Mouse (Mus musculus) adrenal gland, postnatal 36 days (tissue): ENCODE results near the gene Mllt6. TPM values are rescaled to one million over a fixed set of nuclear protein-coding genes. Genes with fewer than 3 reads are reported as not detected.

Source experiments
- DNase-seq, 2 experiments: peaks; one replicate each; pipeline ENCODE4 v3.0.0; 2021; ENCODE audit warnings: mixed read lengths in 1 of 2
- total RNA-seq, 2 experiments: library from RNA; stranded (reverse); gene quantifications; 2 replicates each; pipeline ENCODE4 v1.2.3; 2021

Gene Mllt6
- total RNA-seq, 2 experiments from 2014 or later: 38.6 to 41.5 TPM

DNA sequence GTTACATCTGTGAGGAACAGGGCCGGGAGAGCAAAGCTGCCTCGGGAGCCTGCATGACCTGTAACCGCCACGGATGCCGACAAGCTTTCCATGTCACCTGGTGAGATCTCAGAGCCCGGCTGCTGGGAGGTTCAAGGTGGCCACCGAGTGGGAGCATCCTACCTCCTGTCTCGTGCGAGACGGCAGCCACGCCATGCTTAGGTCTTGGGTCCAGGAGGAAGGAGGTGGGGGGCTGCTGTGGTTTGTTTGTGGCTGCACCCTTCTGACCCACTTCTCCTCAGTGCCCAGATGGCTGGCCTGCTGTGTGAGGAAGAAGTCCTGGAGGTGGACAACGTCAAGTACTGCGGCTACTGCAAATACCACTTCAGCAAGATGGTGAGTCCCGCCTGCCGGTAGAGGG, 3.6 kb downstream of the Mllt6 start:
- no peak for DNase-seq

DNA sequence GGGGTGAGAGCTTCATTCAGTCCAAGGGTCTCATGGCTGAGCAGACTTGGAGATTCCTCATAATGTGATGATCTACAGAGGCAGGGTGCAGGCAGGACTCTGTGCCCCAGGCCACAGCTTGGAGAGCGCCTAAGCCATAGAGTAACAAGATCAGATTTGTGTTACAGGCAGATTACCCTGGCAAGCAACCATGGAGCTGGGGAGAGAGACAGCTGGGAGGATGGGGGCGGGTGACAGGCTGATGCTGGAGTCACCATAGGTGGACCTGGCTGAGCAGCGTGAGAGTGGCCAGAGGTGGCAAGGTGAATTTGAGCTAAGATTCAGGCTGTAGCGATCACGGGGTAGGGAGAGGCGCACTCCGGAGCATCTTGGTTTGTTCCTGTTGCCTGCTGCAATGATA, 4.9 kb downstream of the Mllt6 start:
- no peak for DNase-seq

- no peak for DNase-seq
Measured at GRCm38 (mm10) chr11:97669268-97669667, 6.1 kb downstream of the Mllt6 start.

DNA sequence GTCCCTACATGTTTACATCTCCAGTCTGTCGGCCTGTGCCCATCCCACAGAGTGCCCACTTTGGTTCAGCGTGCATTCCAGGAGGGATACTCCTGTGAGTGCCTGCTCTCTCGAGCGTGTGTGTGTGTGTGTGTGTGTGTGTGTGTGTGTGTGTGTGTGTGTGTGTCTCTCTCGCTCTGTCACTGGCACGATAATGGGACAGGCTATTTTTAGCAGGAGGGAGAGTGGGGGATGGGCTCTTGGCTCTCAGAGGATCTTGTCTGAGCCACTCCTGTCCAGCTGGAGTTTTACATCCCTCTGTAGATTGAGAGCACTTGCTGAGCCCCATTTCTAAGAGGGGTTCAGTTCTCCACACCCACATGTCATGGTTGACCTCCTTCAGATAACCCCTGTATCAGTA, 6.6 kb downstream of the Mllt6 start:
- peak; percentile 34 to 64 for DNase-seq

GRCm38 (mm10) chr11:97670234-97671176, 7.3 kb downstream of the Mllt6 start:
- no peak for DNase-seq

DNA sequence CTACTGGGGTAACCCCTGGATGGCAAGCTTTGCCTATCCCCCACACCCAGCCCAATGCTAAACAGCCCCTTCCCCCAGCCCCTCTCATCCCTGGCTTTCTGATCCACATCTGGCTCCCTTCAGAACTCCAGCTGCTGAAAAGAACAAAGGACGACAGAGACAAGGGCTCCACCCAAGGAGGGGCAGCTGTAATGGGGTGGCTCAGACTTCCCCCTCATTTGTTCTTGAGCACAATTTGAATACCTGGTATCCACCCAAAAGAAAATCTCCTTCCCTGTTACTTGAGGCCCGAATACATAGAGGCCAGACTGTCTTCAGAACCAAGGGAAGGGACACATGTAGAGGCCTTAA, 7.9 kb downstream of the Mllt6 start:
- DNase-seq: no peak

DNA sequence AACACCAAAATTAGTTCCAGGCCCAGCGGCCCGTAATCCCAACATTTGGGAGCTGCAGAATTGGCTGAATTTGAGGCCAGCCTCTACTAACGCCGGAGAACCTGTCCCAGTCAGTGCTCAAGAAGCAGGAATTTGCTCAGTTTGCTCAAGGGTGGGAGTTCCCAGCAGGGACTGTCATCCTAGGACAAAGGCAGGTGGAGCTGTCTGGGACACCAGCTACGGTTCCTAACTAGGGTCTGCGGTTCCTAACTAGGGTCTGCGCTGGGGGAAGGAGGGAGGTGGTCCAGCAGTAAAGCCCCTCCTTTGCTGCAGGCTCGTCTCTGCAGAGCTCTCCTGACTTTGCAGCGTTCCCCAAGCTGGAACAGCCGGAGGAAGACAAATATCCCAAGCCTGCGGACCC, 9.9 kb downstream of the Mllt6 start:
- no peak for DNase-seq

DNA sequence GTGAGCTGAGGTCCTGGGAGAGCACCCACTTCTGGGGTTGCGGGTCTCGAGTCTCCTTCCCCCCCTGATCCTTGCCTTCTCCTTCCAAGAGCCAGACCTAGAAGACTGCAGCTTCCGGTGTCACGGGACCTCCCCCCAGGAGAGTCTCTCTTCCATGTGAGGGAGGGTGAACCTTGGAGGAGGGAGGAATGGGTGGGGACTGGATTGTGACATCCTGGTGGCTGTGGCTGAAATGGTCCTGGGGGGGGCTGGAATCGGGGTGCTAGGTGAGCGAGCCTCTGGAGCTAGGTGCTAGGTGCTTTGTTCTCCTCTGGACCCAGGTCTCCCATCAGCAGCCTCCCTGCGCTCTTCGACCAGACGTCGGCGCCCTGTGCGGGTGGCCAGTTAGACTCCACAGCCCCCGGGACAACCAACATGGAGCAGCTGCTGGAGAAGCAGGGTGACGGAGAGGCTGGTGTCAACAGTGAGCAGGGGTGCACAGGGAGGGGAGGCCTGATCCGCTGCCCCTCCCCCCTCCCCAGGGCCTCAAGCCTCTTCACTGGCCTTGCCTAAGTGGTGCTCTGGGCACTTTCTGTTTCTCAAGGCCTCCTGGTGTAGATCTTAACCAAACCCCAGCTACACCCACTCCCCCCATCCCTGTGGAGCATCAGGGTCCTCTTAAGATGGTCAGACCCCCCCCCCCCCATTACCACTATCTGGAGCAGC, 13.0 kb downstream of the Mllt6 start:
- DNase-seq: no peak

- no peak for DNase-seq
Measured at GRCm38 (mm10) chr11:97677381-97677780, 14.2 kb downstream of the Mllt6 start.

DNA sequence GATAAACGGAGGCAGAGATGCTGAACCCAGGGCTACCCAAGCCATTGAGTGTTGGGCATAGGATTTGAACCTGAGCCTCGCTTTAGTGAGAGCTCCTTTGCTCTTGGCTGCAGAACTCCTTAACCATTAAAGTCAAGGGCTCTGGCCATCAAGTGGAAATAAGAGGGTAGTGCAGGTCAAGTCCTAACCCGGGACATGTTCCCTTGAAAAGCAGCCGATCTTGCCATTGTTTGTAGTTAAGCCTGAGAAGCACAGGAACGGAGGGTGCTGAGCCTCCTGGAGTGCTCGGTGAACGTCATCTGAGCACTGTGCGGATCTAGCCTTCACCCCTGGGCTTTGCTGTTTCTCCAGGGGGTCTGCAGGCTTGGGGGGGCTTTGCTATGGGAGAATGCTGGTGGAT, 14.6 kb downstream of the Mllt6 start:
- DNase-seq: no peak

GRCm38 (mm10) chr11:97678301-97678700, 15.1 kb downstream of the Mllt6 start:
- DNase-seq: no peak

- peak; percentile 30 to 61 for DNase-seq
Measured at GRCm38 (mm10) chr11:97680430-97680829, 17.2 kb downstream of the Mllt6 start.

DNA sequence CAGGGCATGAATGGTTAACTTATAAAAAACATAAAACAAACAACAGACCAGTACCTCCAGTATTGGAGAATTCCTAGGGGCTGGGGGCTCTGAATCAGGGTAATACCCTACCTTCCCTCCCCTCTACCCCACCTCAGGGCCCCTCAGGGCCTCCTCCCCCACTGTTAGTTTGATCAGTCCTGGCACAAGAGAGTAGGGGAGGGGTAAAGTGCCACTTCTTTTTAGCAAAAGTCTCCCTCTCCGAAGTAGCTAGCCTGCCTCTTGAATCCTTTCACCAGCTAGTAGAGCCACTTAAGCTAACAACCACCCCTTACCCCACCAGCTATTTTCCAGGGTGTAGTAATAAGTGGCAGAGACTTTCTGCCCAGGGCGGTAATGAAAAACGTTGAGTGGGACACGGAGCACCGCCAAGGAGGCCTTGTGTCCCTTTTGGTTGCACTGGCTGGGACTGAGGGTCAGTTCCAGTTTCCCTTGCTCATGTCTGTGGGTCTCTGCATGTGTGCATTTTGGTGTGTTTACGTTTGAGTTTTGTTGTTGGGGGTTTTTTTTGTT, 19.4 kb downstream of the Mllt6 start:
- no peak for DNase-seq

DNA sequence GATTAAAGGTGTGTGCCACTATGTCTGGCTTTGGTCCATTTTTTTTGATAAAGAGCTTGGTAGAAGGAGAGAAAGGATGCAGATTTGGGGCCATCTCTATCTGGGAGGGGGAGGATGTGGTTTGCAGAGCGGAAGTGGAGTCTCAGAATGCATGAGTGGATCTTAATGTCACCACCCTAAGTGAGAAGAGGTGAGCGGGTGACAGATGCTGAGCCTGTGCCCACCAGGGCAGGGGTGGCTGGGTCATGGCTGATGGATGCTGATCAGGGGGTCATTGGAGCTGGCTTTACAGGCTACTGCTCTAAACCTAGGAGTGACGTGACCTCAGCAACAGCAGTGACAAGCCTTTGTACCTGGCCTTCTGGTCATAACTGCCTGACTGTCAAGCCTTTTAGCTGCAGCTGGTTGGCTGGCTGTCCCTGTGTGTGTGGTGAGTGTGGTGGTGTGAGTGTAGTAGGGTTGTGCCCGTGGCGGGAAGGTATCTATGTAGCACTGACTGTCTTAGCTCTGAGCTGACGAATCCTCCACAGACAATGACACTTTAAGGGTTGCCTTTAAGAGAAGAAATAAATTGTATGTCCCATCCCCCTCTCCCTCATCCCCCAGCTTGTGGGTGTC, 21.0 kb downstream of the Mllt6 start:
- DNase-seq: no peak

DNA sequence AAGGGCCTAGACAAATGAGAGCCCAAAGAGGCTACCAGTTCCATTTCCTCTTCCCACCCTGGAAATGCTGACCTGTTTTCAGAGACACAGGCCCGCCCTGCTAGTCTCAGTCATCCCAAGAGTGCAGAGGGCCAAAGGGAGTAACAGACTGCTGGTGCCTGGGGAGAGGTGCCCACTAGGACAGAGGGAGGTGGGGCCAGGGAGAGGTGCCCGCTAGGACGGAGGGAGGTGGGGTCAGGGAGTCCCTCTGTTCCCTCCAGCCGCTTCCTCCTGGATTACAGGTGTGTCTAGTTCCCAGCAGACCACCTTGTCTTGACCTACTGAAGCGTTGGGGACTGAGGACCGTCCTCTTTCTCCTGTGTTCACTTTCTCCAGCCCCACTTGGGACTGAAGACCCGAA, 21.6 kb downstream of the Mllt6 start:
- no peak for DNase-seq

GRCm38 (mm10) chr11:97685613-97686321, 22.6 kb downstream of the Mllt6 start, which contains the start of gene Cisd3:
Gene Cisd3 (plus strand): TSS chr11:97685826.
- DNase-seq: peak; percentile 99

DNA sequence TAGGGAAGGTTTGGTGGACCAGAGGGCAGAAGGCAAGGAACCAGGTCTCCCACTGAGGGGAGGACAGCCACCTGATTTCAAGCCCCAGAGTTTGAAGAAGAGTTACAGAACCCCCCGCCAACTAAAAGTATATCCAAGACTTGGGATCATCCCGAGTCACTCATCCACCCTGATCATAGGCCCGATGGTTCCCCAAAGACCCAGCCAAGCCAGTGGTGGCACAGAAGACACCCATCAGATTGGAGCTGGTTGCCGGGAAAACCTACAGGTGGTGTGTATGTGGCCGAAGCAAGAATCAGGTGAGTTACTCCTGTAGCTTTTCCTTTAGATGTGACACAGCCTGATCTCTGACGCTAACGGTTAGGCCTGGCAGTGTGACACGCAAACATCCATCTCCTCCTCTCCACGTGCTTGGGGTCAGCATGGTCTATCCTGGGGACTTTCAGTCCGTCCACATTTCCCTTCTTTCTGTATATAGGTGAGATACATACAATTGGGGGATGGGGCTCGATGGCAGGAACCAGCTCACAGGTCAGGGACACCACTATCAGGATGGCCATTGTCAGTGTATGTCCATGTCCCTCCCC, 23.2 kb downstream of the Mllt6 start:
- no peak for DNase-seq

- DNase-seq: peak; percentile 36 to 55
Measured at GRCm38 (mm10) chr11:97687061-97687460, 23.8 kb downstream of the Mllt6 start.

DNA sequence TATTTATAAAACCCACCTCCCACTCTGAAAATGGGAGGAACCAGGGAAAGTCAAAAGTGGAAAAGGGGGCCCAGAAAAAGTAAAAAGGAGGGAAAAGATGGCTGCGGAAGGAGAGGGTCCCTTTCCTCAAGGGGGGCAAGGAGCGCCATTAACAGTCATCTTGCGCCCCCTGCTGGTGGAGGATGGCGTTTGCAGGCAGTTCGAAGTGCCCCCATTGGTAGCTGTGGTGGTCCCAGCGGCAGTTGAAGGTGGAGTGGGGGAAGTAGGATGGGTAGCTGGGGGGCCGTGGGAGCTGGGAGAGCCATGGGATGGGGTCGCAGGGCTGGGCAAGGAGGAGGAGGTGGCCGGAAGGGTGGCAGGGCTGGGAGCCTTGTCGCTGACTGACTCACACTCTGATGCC, 26.6 kb downstream of the Mllt6 start:
- peak; percentile 64 to 74 for DNase-seq

GRCm38 (mm10) chr11:97694435-97694834, 31.2 kb downstream of the Mllt6 start:
- no peak for DNase-seq

GRCm38 (mm10) chr11:97694921-97695711, 31.9 kb downstream of the Mllt6 start:
- peak in 1 of 2 experiments; percentile 60 for DNase-seq
